Mouse (Mus musculus): Measurements from ENCODE around the gene Hmgb1.

DNA sequence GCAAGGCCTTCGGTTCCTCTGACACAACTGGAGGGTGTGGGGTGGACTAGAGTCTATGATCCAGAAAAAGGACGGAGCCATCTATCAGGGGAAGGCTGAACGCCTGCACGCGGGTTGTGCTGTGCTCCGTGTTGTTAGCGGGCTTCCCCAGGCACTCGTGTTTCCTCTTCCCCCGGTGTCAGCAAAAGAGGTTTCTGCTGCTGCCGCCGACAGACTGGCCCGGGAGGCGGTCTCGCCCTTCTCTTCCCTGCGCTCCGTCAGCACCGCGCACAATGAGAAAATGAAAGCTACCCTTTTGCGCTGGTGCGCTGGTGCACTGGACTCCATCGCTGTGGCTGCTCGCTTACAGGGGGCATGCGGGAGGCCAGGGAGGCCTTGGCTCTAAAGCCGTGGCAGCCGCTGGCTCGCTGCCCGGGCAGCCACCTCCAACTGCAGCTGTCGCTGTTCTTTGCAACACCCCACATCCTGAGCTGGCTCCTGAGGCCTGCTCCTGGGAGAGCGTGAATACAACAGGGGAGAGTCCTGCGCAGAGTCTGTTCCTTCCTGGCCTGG, 153.0 kb downstream of the Hmgb1 start:
- TF ChIP-seq POLR2A (IDR thresholded peaks at IDR 0.05; ENCODE audit: insufficient read depth, low read length) (no peak), CTCF (IDR thresholded peaks at IDR 0.05; ENCODE audit: low read depth, low read length) (no peak)
